Mouse (Mus musculus): ENCODE results near the gene Tnfaip2.

Gene Tnfaip2

DNA sequence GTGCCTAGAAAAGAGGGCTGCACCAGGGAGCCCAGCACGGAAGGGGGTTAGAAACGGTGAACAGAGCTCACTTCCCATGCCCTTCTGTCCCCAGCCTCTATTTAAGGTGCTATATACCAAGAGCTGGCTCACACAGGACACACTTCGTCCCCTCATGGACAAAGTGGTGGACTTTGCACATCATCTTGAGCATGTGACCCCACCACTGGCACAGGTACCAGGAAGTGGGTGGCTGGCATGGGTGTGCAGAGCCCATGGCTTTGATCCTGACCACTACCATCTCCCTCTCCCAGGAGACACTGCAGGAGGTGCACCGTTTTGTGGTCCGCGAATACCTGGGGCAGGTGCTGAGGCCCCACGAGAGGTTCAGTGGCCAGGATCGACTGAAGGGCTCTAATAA, 13.9 kb upstream of the Tnfaip2 start:
- DNase-seq, result peak in 1 of 2 experiments; percentile 52

DNA sequence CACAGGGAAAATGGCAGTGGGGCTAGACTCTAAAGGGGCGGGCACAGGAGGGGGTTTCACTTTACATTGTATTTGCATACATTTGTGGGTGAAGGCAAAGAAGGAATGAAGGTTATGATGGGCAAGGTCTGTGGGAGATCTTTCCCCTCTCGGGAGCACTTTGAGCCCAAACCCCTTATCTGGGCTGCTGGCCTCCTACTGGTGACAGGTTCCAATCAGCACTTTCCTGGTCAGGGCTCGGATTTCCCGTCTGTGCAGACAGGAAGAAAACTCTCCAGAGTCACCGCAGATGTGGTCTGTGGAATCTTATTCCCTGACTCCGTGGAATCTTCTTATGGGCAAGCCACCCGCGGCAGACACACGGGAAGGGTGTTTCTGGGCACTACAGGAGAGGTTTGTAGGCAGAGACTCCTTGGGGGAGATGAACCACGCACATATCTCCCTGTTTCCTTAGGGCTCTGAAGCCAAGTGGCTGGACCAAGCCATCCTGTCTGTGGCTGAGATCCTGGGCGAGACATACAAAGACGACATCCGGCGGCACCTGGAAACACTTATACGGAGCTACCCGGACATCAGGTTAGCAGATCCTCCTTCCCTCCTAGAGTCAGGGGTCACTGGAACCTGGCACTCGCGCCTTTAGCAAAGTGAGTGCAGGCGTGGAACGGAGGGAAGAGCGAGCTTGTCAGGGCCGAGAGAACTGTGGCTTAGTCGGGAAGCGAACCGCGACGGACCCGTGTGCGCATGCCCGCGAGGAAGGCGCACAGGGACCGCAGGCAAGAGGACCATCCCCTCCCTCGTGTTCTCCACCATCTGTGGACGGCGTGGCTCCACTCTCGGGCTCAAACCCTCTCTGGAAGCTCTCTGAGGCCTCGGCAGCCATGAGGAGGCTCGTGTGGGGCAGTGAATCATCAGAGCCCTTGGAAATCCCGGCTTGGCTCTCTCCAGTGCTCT, 13.0 kb upstream of the Tnfaip2 start:
- peak in 1 of 2 experiments; percentile 44 for DNase-seq

DNA sequence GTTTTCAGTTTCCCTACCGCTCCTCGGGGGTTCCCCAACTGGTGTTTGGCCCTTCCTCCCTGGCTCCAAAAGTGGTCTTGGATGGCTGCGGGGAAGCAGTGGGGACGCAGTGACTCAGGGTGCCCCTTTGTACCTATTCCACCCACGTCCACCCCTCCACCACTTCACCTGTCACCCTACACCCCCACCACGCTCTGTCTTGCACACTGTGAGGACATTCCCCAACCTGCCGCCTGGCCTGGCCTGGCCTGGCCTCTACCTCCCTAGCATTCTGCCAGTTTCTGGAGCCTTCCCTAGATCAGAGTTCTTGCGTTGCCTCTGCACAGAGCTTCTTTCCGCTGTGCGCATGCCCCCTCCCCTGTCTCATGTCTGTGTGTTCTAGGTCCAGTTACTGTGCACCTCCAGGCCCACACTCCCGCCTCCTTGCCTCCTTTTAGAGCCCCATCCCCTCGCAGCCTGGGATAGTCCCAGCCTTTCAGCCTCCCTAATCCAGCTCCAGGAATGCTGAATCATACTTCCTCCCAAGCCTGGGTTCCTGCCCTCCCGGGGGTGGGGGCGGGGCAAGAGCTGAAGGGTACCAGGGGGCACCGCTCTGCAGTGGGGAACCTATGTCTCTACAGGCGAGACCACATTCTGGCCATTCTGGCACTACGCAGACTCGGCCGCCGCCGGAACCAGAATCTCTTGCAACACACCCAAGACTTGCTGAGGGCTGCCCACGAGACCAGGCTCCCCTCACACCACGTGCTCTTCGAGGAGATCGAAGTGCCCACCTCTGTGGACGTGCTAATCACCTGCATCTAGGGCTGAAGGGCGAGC, 12.0 kb upstream of the Tnfaip2 start:
- DNase-seq, result peak in 1 of 2 experiments; percentile 40

DNA sequence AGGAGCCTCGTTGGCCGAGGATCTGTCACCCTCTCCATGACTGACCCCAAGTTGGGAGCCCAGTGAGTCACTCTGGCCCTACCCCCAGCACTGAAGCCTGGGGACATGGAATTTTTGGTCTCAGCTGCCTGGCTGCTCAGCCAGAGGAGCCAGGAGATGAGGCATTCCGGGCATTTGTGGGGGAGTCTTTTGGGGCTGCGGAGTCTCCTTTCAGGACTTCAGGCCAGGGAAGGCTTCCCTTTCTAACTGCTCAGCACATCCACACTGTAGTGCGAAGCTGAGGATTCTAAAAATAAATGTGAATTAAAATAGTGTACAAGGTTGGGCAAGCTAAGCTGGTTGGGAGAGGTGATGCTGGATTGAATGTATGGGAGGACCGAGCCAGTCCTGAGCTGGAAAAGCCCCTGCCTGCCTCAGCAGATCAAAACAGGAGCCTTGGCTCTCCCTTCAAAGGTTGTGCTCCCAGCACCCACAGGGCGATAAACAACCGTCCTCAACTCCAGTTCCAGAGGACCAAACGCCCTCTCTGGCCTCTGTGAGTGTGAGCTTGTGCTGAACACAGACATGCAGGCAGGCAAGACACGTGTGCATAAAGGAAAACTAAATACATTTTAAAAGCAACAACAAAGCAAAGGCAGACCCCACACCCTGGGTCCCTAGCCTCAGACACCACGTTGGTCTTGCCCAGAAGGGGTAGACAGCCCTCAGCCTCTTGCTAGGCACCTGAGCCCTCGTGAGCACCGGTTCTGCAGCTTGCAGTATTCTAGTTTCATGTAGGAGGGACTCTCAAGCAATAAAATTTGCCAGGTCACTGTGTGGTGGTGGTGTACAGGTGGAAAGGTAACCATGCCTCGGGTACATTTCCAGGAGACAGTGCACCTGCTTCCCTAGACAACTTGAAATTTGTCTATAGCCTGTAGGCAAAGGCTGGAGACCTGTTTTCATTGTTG, 11.1 kb upstream of the Tnfaip2 start:
- peak in 1 of 2 experiments; percentile 33 for DNase-seq

DNA sequence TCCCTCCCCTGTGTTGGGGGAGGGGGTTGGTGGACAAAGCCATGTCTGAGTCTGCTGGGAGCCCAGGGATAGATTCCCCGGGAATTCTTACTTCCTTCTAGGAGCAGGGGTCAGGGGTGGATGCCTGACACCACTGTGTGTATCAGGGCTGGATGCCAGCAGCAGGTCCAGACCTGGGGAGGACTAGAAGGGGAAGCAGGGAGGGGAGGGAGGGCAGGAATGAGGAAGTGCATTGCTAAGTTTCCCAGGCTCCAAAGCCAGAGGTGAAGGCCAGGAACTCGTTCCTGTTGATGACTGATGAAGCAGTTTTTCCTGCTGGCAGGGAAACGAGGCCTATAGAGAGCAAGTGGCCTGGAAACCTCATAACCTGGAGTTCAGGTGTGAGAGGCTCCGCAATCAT, 10.2 kb upstream of the Tnfaip2 start:
- peak; percentile 43 to 72 for DNase-seq

DNA sequence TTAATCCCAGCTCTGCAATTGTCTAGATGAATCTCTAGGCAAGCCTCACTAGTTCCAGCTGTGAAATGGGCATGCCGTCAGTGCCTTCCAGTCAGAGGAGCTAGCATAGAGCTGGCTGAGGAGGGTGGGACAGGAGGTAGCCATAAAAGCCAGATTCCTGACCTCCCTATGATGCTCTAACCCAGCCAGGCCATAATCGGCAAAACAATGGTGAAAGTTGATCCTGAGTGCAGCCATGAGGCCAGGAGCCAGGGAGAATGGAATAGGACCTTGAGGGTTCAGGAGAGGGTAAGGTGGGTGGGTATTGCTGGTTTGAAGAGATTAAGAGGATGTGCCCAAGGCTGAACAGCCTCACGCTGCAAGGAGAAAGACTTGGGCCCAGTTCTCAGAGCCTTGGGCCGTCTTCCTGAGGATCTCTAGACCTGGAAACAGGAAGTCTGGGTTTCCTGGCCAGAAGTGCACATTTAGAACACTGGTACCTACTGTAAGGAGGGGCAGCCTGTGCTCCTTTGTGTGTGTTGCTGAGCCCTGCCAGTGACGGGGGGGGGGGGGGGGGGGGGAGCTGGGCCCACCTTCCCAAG, 9.4 kb upstream of the Tnfaip2 start:
- peak in 1 of 2 experiments; percentile 11 for DNase-seq

DNA sequence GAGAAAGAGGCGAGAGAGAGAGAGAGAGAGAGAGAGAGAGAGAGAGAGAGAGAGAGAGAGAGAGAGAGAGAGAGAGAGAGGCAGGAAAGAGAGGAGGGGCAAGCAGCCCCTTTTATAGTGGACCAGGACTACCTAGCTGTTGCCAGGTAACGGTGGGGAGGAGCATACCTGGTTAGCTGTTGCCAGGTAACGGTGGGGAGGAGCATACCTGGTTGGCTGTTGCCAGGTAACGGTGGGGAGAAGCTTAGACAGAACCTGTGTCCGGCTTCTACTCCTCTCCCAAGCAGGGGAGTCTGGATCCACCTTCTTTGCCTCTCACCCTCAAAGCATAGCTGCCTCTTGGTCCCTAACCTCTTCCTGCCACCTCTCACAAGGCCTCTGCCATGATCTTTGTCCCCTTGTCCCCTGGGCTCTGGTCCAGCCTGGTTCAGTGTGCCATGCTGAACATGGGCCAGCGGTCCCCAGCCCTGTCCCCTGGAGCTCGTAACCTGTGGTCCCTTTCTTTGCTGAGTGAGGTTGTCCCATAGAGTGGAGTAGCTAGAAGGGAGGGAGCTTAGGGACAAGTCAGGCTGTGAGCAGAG, 8.0 kb upstream of the Tnfaip2 start:
- DNase-seq, result no peak

DNA sequence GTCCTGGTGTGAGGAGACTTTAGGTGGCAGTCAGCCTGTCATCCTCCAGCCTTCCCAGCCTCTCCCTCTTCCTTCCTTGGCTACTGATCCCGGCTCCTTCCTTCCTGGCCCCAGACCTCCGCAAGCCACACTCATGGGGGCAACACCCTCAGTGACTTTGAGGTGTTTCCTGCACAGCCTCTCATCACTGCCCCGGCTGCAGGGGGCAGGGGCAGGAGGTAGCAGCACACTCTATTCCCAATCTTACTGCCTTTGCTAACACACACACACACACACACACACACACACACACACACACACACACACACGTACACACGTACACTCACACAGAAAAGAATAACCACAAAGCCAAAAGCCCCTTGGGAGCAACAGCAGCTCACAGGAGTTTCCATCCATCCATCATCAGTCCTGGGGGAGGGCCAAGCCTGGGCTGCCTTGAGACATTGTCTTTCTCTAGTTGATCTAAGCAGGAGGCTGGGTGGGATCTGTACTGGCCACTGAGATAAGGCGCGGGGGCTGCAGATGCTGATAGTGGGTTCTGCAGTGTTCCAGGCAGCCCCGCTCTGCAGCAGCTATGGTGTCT, 7.4 kb upstream of the Tnfaip2 start:
- DNase-seq, result peak; percentile 61 to 68

DNA sequence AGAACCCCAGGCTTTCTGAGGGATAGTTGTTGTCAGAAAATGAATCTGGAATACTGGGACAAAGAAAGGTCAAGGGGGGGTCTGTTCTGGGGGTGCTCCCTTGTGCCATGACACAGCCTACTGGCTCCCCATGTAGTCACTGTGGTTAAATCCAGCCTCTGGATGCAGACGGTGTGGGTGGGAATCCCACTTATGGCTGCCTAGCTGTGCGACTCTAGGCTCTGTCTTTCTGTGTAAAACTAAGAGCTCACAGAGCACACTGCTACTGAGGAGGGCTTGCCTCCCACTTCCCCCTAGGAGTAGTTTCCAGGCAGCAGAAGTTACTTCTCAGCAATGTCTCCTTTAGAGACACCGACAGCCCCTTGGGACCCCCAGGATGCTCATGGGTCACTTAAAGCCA, 6.1 kb upstream of the Tnfaip2 start:
- no peak for DNase-seq

DNA sequence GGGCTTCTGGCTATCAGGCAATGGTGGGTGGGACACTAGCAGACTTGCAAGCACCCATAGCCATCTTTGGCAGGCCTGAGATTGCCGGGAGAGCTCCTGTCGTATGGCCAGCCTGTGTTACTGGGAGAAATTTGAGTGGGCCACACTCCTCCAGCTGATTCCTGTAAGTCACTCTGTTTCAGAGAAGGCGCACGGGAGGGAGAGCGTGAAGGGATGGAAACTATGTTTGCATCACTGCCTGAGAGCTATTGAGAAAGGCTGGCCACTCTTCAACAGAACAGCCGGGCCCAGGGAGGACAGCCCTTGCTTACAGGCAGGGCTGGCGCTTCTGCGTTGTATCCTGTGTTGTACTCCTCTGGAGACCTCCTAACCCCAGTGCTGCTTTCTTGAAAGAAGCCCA, 5.6 kb upstream of the Tnfaip2 start:
- no peak for DNase-seq

DNA sequence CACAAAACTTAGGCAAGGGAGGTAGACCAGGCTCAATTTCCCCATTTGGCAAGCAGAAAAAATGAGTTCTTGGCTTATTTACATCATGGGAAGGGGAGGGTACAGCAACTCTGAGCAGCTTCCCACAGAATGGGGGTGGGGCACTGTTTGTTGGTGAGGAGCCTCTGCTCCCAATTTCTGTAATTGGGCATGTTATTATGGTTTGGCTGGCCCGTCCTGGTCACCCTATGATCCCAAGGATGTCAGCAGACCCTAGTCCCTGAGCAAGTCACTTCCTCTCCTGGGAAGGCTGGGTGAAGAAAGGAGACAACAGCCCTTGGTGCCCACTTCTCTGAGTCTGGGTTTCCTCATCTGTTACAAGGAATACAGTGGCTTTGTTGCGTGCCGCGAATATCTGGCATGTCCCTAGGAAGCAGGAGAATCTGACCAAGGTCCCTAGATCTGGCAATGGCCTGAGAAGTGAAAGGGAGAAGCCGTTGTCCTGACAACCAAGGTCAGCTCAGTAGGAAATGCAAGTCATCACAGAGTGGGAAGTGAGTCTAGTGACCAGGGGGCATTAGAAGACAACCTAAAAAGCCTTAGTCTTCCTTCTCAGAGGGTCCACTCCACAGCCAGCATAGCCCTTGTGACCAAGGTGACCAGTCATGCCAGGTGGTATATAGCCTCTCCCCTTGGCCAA, 4.9 kb upstream of the Tnfaip2 start:
- no peak for DNase-seq

DNA sequence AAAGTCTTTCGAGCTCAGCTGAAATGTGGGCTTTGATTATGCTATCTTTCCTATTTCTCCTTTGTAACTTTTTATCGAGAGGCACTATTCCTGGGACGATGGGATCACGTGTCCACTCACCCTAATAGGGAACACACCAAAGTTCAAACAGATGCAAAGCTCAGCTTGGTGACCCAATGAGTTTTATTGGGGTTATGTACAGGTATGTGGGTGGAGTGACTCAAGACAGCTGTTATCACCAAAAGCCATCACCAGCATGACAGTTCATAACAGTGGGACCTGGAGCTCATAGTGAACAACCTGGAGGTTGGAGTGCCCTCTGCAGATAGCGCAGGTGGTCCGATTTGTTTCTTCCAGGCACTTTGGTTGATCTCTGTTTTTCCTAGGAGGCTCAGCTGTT, 3.4 kb upstream of the Tnfaip2 start:
- no peak for DNase-seq

DNA sequence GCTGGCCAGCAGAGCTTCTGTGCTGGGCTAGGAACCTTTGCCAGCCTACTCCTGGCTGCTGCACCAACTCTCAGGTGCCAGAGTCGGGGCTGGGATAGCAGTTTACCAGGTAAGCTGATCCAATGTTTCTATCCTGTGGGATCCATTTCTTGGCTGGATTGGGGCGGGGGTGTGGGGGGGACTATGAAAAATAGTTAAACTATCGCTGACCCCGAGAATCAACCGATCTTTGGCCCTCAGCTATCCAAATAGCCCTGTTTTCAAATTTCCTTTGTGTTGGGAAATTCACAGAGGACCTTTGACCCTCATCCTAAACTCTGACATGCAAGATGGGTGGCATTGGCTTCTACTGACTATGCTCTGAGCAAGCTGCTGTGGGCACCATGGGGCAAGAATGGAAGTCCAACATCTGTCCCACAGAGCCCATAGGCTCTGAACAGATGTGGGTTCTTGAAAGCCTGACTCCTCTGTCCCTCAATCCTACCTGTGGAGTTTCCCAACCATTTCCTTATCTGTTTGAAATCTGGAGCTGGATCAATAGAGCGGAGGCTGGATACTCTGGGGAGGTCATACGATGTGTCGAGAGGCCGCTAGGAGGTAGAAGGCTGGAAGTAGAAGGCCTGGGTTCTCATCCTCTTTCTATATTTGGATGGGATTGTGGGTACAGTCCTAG, 1.4 kb upstream of the Tnfaip2 start:
- DNase-seq, result no peak

DNA sequence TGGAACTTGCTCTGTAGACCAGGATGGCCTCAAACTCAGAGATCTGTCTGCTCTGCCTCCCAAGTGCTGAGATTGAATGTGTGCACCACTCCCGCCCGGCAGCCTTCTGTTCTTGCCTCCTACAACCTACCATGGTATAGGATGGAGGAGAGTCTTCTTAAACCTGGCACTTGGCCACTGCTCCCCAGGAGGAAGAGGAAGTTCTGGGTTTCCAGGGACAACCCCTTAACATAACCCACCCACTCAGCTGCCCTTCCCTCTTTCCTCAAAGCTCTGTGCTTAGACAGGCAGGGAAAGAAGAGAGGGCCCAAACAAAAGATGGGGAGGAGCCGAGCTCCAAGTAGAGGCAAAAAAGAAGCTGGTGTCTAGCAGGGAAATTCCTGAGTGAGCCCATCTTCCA, 746 bp upstream of the Tnfaip2 start:
- DNase-seq, result no peak

DNA sequence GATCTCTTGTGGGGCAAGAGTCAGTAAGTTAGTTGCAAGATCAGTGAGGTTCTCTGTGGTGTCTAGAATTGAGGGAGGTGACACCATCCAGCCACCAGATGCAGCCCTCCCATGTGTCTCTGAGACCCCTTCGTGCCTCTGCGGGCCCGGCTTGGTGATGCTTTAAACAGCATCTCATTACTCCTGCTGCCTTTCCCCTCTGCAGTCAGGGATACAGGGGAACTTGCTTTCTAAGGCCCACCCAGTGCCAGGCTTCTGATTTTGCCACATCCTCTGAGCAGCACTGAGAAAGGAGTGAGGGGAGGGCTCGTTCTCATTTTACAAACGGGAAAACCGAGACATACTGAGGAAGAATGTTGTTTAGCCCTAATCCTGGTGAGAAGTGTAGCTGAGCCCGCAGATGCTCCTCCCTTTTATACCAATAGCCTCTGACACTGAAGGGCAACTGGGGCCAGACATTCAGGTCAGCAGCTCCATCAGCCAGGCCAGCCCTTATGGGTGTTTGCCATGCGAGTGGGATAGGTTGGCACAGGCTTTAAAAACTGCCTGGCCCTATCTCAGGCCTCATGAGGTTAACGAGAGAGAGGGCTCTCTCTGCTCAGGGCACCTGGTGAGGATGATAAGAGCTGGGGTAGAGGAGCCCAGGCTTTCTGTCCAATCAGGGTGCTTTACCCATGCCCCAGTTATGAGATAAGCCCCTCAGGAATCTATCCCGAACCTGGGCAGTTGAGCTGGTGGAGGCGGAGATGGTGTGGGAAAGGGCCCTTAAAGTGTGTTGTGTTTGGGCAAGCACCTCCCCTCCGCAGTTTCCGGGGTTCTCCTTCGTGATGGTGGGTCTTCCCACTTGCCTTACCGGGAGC, 972 bp downstream of the Tnfaip2 start:
- no peak for DNase-seq

DNA sequence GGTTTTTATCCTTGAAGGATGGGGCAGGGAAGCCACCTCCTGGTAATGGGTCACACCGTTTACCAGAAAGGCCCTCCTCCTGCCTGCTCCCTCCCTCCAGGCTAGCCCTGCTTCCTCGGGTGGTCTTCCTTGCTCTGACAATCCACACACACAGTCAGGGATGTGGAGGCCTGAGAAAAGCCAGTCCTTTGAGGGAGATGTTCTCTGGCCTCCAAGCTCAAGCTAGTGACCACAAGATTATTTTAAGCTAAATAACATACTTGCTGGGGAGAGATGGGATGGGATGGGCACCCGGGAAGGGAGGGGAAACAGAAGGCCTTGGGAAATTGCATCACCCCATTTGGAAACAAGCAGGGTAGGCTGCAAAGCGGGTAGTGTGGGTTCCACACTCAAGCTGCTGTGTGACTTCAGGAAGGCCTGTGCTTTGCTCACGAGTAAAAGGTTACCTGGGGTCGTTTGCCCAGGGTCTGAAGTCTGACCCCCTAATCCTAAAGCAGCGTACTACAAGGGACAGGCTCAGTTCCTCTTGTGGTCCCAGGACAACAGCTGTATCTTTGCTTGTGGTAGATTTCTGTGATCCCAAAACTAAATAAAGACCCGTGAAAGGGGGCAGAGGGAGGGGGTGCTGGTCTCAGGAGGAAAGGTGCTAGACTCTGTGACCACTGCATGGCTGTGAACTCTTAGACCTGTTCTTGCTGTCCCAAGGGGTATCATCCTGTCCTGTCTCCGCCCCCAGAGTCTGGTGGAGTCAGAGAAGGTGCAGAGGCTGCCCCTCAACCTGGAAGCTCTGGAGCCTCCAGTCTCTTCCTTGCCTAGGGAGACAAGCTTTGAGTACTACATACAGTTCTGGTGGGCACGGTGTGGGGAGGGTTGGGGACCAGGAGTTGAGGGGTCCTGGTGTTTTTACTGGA, 1.9 kb downstream of the Tnfaip2 start:
- DNase-seq, result no peak

DNA sequence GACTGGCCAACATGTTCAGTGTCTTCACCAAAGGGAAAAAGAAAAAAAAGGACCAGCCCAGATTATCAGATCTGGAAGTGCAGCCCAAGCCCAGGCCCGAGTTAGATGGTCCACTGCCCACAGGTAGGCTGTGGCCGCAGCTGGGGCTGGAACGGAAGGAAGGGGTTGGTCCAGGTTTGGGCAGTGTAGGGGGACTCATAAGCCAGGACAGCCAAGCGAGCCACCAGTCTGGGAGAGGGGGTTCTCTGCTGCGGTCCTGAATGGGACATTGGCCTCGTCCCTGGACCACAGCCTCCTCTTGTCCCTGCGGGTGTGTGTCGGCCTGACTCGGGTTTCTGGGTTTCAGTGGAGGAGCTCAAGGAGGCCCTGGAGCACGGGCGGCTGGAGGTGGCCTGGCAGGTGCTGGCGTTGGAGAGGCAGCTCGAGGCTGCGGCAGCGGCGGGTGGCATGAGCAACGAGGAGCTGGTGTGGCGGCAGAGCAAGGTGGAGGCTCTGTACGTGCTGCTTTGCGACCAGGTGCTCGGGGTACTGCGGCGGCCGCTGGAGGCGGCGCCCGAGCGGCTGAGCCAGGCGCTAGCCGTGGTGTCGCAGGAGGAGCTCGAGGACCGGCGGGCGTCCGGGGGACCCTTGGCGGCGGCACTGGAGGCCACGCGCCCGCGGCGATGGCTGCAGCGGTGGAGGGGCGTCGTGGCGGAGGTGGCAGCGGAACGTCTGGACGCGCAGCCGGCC, 3.1 kb downstream of the Tnfaip2 start:
- peak in 1 of 2 experiments; percentile 21 for DNase-seq
